Mouse (Mus musculus) lung, postnatal 14 days (tissue): Measurements from ENCODE around the gene Anp32e.
"Not testable (repeated sequence)": the region's sequence is repeated elsewhere in the genome, so short reads cannot be mapped to it uniquely, and the experiment has no call there.

ENCODE experiments used
- DNase-seq: peaks from one replicate; pipeline ENCODE4 v3.0.0; 2021

Anp32e gene

GRCm38 (mm10) chr3:95904568-95904967 lies 24.5 kb upstream of the Anp32e start, which contains the start of gene Car14:
TSS of gene Car14 (minus strand) at chr3:95904691.
- no peak for DNase-seq

- DNase-seq, result peak; percentile 45
Measured at GRCm38 (mm10) chr3:95905146-95905939, 23.7 kb upstream of the Anp32e start.

- peak; percentile 70 for DNase-seq
Measured at GRCm38 (mm10) chr3:95905940-95906492, 23.0 kb upstream of the Anp32e start.

DNA sequence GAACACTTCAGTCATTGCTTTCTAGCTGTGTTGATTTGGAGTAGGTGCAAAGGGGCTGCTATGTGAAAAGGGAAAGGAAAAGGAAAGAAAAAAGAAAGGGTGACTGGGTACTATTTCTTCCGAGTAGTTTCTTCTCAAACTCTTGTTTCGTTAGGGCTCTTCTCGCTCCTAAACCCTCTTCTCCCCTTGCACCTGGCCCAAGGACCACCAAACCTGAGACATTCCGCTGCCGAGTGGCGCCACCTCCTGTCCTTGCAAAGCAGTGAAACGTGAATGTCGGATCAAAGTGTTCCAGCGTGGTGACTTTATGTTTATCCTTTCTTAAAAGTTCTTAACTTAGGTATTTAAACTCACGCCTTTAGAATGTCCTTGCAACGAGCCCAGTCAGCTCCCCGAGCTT lies 22.2 kb upstream of the Anp32e start:
- peak; percentile 69 for DNase-seq

- DNase-seq, result no peak
Measured at GRCm38 (mm10) chr3:95907613-95908012, 21.4 kb upstream of the Anp32e start.

DNA sequence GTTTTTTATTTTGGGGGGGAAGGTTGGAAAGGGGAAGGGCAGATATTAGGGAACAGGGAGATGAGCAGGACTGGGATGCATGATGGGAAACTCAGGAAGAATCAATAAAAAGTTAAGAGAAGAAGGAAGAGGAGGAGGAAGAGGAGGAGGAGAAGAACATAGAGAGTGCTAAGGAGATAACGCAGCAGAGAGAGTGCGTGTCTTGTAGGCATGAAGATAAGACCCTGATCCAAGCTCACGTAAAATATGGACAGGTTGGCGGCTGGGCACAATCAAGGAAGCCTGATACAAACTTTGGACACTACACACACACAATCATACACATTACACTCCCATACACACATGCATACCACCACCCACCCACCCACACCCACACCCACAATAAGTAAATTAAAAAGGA lies 14.3 kb upstream of the Anp32e start:
- DNase-seq, result no peak

DNA sequence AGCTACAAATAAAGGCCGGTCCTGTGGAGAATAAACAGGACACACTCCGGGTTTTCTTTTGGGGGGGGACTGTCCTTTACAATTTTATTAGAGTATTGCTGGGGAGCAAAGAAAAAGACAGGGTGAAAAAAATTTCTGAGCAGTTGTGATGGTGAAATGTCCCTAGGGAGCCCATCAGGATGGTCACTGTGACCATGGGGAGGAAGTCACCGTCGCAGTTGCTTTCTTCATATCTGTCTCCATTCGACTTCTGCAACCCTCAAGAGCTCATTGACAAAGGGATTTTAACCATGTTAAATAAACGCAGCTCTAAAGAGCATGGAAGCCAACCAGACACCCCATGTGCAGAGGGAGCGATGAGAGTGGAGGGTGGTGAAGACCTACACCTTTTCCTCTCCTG lies 12.3 kb upstream of the Anp32e start:
- no peak for DNase-seq

- DNase-seq, result not testable (repeated sequence)
Measured at GRCm38 (mm10) chr3:95920532-95920931, 8.5 kb upstream of the Anp32e start.

DNA sequence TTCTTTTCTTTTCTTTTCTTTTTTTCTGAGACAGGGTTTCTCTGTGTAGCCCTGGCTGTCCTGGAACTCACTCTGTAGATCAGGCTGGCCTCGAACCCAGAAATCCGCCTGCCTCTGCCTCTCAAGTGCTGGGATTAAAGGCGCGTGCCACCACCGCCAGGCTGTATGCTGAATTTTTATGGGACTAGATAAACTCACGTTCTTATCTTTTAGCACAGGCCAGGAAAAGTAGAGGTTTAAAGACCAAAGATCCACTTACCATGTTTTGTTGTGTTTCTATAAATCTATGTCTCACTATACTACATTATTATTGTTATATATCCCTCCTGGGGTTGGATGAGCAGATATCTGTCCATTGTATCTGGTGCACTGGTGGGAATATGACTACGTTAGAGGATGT lies 5.6 kb upstream of the Anp32e start:
- DNase-seq, result not testable (repeated sequence)

GRCm38 (mm10) chr3:95924185-95924584 lies 4.9 kb upstream of the Anp32e start:
- no peak for DNase-seq

DNA sequence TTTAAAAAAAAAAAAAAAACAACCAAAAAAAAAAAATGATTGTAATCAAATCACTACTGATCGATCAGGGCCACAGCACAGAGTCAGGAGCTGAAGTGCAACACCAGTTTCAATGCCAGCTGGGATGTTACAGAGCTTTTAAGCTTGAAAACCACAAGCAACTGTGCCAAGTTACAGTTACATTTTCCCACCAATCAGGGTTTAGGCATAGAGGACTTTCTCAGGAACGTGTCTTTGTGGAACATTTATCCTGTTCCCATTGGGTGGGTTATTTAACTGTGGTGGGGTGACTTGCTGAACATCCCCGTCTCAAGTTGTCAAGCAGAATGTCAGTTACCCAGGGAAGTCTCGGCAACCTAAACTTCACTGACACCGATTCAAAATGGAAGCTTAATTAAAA lies 4.0 kb upstream of the Anp32e start:
- no peak for DNase-seq

DNA sequence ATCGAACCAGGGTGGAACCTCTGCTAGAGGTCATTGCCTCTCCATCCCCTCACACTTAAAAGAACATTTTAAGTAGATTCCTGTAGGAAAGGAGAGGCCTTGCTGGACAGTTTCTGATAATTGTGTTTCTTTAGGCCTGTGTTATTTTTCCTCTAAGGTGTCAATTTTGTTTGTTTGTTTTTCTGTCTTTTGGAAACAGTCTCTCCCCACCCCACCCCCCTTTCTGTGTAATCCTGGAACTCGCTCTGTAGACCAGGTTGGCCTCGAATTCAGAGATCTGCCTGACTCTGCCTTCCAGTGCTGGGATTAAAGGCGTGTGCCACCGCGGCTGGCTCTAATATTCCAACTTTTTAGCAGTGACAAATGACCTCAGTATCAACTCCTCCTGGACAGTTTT lies 787 bp upstream of the Anp32e start:
- DNase-seq, result no peak

GRCm38 (mm10) chr3:95929581-95930470 lies 780 bp downstream of the Anp32e start:
- peak; percentile 46 for DNase-seq

GRCm38 (mm10) chr3:95930471-95930789 lies 1.4 kb downstream of the Anp32e start:
- peak; percentile 7 for DNase-seq

GRCm38 (mm10) chr3:95931471-95931870 lies 2.4 kb downstream of the Anp32e start:
- DNase-seq, result no peak

GRCm38 (mm10) chr3:95932157-95932556 lies 3.1 kb downstream of the Anp32e start:
- DNase-seq, result no peak

- no peak for DNase-seq
Measured at GRCm38 (mm10) chr3:95932566-95932965, 3.5 kb downstream of the Anp32e start.

GRCm38 (mm10) chr3:95933111-95933750 lies 4.2 kb downstream of the Anp32e start:
- DNase-seq, result no peak

DNA sequence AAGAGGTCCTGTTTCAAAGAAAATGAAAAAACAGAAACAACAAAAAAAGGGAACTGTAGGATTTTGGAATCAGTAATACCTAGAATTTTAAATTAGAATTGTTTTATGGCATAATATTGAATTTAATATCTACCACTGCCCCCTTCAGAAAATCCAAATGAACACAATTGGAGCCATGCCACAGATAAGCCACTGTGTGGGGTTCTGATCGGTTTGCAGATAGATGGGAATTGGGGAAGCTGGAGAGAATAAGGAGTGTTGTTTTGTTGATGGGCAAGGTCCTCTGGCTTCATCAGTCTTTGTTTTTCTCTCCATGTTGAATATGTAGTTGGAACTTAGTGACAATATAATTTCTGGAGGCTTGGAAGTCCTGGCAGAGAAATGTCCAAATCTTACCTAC lies 5.4 kb downstream of the Anp32e start:
- no peak for DNase-seq

DNA sequence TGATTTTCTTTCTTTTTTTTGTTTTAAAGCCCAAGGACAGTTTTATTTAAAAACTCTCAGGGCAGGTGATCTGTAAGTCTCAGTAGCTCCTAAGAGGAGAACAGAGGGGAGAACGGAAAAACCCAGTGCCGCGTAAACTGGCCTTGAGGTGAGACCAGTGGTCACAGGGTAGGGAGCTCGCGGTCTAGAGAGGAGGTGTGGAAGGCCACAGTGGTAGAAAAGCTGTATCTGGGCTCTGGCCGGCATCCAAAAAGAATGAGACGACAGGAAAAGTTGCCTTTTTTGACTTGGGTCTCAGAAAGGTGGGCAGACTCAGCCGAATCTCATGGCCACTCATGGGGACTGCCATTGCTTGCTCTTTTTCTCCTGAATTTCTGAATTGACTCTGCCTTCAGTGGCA lies 9.2 kb downstream of the Anp32e start:
- DNase-seq, result no peak

GRCm38 (mm10) chr3:95938835-95939234 lies 9.8 kb downstream of the Anp32e start:
- peak; percentile 26 for DNase-seq

DNA sequence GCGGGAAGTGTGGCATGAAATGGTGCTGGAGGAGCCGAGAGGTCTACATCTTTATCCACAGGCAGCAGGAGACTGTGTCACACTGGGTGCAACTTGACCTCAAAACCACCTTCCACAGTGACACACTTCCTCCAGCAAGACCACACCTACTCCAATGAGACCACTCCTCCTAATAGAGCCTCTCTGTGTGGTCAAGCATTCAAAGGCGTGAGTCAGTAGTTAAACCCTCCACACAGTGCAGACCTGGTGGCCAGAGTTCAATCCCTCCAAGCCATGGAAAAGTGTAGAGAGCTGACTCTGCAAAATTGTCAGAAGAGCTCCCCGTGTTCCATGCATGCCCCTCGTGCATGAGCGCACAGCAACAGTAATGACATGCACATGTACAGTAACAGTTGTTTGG lies 13.7 kb downstream of the Anp32e start:
- DNase-seq, result no peak

DNA sequence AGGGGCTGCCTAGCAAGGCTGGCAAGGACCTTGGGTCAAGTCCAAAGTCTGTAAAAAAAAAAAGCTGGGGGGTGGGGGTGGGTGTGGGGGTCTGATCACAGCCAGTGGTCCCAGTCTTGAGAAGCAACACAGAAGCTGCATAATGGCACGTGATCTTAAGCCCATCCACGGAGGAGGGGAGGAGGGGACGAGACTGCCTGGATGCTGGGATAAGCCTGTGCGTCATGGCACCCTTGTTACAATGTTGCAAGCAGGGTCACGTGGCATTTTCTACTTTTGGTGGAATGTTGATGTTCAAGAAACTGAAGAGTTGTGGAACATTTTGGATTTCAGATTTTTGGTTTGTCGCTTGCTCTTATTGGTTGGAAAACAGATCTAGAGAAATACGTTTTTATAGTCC lies 14.2 kb downstream of the Anp32e start:
- no peak for DNase-seq
